Mouse (Mus musculus) thymus, adult 2 months (tissue): Measurements from ENCODE around the gene Tex22.

ENCODE experiments used
- CTCF ChIP-seq: fragments of 200-500 bp; IDR thresholded peaks from 2 replicates; pipeline ENCODE4 v1.5.1; 2012; ENCODE audit warnings: mild to moderate bottlenecking, control low read depth, low read length, moderate library complexity, borderline replicate concordance; ENCODE audit not compliant: control insufficient read depth, poor library complexity, insufficient read depth; ENCODE audit errors: extremely low read depth
- POLR2A ChIP-seq: fragments of 200-500 bp; IDR thresholded peaks from 2 replicates; pipeline ENCODE4 v1.6.1; 2012; ENCODE audit warnings: mild to moderate bottlenecking, low read length, control low read depth, moderate library complexity; ENCODE audit not compliant: control insufficient read depth, poor library complexity, insufficient read depth; ENCODE audit errors: extremely low read depth

- TF ChIP-seq POLR2A (no peak), CTCF (no peak)
Observed at GRCm38 (mm10) chr12:113035093-113035492, 39.2 kb upstream of the Tex22 start.
